40 mouse cellular contexts compared by ENCODE assay signal in genomic region chr7:13450541-13450940, GRCm38 (mm10). TPM values are rescaled to one million over a fixed set of nuclear protein-coding genes. Genes with fewer than 3 reads are reported as not detected.
"Had no signal": no experiment of that assay in that cellular context is flagged by ENCODE, and none has a peak within 500 bp of the region (broad histone marks: within the 10 kb centered on the region; RNA-seq: fewer than 3 reads in every experiment).

Gene Bsph1 (plus strand): TSS chr7:13450841.

RNA-seq across cellular contexts. Expression of gene Bsph1, which starts in this region (rescaled TPM):
- total RNA-seq: left cerebral cortex, postnatal 10 days; left cerebral cortex, postnatal 14 days; left cerebral cortex, postnatal 25 days; left cerebral cortex, postnatal 36 days; left cerebral cortex, postnatal 4 days; liver, adult 2 months; megakaryocyte progenitor cell, adult 5-6 weeks; megakaryocyte, adult 5-6 weeks; megakaryocyte-erythroid progenitor cell, adult 5-6 weeks; midbrain, postnatal 0 days; monocyte, adult 5-6 weeks had no signal
- polyA plus RNA-seq: limb, embryonic 10.5 days; limb, embryonic 11.5 days; limb, embryonic 12.5 days; limb, embryonic 13.5 days; limb, embryonic 14.5 days; limb, embryonic 15.5 days; liver, adult 2 months; liver, embryonic 11.5 days; liver, embryonic 12.5 days; liver, embryonic 13.5 days; liver, embryonic 14.5 days; liver, embryonic 15.5 days; liver, embryonic 16.5 days; liver, postnatal 0 days; lung, adult 2 months; lung, embryonic 14.5 days; lung, embryonic 15.5 days; lung, embryonic 16.5 days; lung, postnatal 0 days; macrophage; midbrain, embryonic 10.5 days; midbrain, embryonic 11.5 days; midbrain, embryonic 12.5 days; midbrain, embryonic 13.5 days; midbrain, embryonic 14.5 days; midbrain, embryonic 15.5 days; midbrain, embryonic 16.5 days; midbrain, postnatal 0 days; myocyte; neural tube, embryonic 11.5 days; neural tube, embryonic 12.5 days had no signal
